Mouse (Mus musculus): ENCODE data around the gene Chst2. TPM values are rescaled to one million over a fixed set of nuclear protein-coding genes. Genes with fewer than 3 reads are reported as not detected.

The Chst2 gene
- polyA plus RNA-seq, 1 experiment from 2014 or later = 1.8 TPM

GRCm38 (mm10) chr9:95365882-95366281 lies 40.6 kb downstream of the Chst2 start:
- 83% methylated on average over 3 of the region's 3 CpGs for WGBS
- no peak for ATAC-seq (ENCODE audit: extremely low read depth, insufficient number of reproducible peaks, low FRiP score, low TSS enrichment)
- Histone ChIP-seq H3K9me3 (peaks cover 3% of the 10 kb centered on the region), H3K9ac (no peak overlapping the region), H3K4me2 (no peak overlapping the region), H3K27me3 (replicated peaks) (no peaks in the 10 kb centered on the region), H3K36me3 (no peaks in the 10 kb centered on the region), H3K4me3 (no peak overlapping the region), H3K27ac (replicated peaks) (no peak overlapping the region), H3K4me1 (no peaks in the 10 kb centered on the region)

- no peaks in the 10 kb centered on the region for H3K4me1 ChIP-seq
- no peaks in the 10 kb centered on the region for H3K27me3 ChIP-seq (replicated peaks)
- no peak overlapping the region for H3K27ac ChIP-seq (replicated peaks)
- no peak overlapping the region for H3K4me2 ChIP-seq
- H3K4me3 ChIP-seq = no peak overlapping the region
- H3K36me3 ChIP-seq = no peaks in the 10 kb centered on the region
- no peak for ATAC-seq (ENCODE audit: extremely low read depth, insufficient number of reproducible peaks, low FRiP score, low TSS enrichment)
- no peak overlapping the region for H3K9ac ChIP-seq
- WGBS = 73% methylated on average over 5 of the region's 5 CpGs
- no peaks in the 10 kb centered on the region for H3K9me3 ChIP-seq
Measured at GRCm38 (mm10) chr9:95353829-95354391, 52.6 kb downstream of the Chst2 start.

GRCm38 (mm10) chr9:95351968-95352367 lies 54.6 kb downstream of the Chst2 start:
- H3K4me3 ChIP-seq = no peak overlapping the region
- ATAC-seq (ENCODE audit: extremely low read depth, insufficient number of reproducible peaks, low FRiP score, low TSS enrichment) = no peak
- no peaks in the 10 kb centered on the region for H3K9me3 ChIP-seq
- H3K4me2 ChIP-seq = no peak overlapping the region
- H3K36me3 ChIP-seq = no peaks in the 10 kb centered on the region
- H3K27me3 ChIP-seq (replicated peaks) = no peaks in the 10 kb centered on the region
- no peaks in the 10 kb centered on the region for H3K4me1 ChIP-seq
- no peak overlapping the region for H3K27ac ChIP-seq (replicated peaks)
- 68% methylated on average over 2 of the region's 2 CpGs for WGBS
- H3K9ac ChIP-seq = no peak overlapping the region

- WGBS = 57% methylated on average over 4 of the region's 4 CpGs
- H3K9me3 ChIP-seq = no peaks in the 10 kb centered on the region
- no peak overlapping the region for H3K4me3 ChIP-seq
- no peak overlapping the region for H3K27ac ChIP-seq (replicated peaks)
- H3K4me2 ChIP-seq = no peak overlapping the region
- H3K9ac ChIP-seq = no peak overlapping the region
- no peaks in the 10 kb centered on the region for H3K27me3 ChIP-seq (replicated peaks)
- no peak for ATAC-seq (ENCODE audit: extremely low read depth, insufficient number of reproducible peaks, low FRiP score, low TSS enrichment)
- no peaks in the 10 kb centered on the region for H3K36me3 ChIP-seq
- H3K4me1 ChIP-seq = no peaks in the 10 kb centered on the region
Measured at GRCm38 (mm10) chr9:95350550-95350949, 56.0 kb downstream of the Chst2 start.

Other genes starting within 250 kb of the Chst2 start
- gene U2surp, start 105.3 kb upstream of the Chst2 start, polyA plus RNA-seq (2015; fragmentation: Nextera tagmentation; extraction: Ambion mirVana) = 79.6 and 84.9 TPM in 2 replicates
- 0.39 and 0.68 TPM in 2 replicates for gene Paqr9, start 152.9 kb upstream of the Chst2 start, polyA plus RNA-seq (2015; fragmentation: Nextera tagmentation; extraction: Ambion mirVana)
- 0.64 and 0.91 TPM in 2 replicates for gene Pcolce2, start 230.9 kb upstream of the Chst2 start, polyA plus RNA-seq (2015; fragmentation: Nextera tagmentation; extraction: Ambion mirVana)

Measured in heart, embryonic 13.5 days (tissue).